Mouse (Mus musculus): ENCODE measurements around the gene Atg5.

GRCm38 (mm10) chr10:44357316-44357715, 89.2 kb downstream of the Atg5 start:
- TF ChIP-seq POLR2A (IDR thresholded peaks at IDR 0.05; ENCODE audit: borderline replicate concordance, extremely low read depth, insufficient read depth, insufficient read length, poor library complexity, severe bottlenecking) (no peak), CTCF (IDR thresholded peaks at IDR 0.05; ENCODE audit: borderline replicate concordance, extremely low read depth, insufficient read depth, insufficient read length) (no peak)
